Mouse (Mus musculus) midbrain, embryonic 12.5 days (tissue): Measurements from ENCODE around the gene Fer. TPM values are rescaled to one million over a fixed set of nuclear protein-coding genes. Genes with fewer than 3 reads are reported as not detected.

Experiments used
- ATAC-seq: fragments of 200-750 bp; cut with Nextera tagmentation; 2 replicates; pipeline ENCODE4 v1.8.0; 2017; ENCODE audit warnings: low read depth, moderate TSS enrichment, moderate library complexity; ENCODE audit not compliant: low FRiP score
- H3K27ac ChIP-seq: fragments of 300-500 bp; sonication (generic); replicated peaks from 2 replicates; pipeline ENCODE4 v1.5.1; 2016; ENCODE audit warnings: mild to moderate bottlenecking
- H3K27me3 ChIP-seq: fragments of 300-500 bp; sonication (generic); 2 replicates; pipeline ENCODE4 v1.6.1; 2016; ENCODE audit warnings: mild to moderate bottlenecking
- H3K36me3 ChIP-seq: fragments of 300-500 bp; sonication (generic); 2 replicates; pipeline ENCODE4 v1.6.1; 2016
- H3K4me1 ChIP-seq: fragments of 300-500 bp; sonication (generic); 2 replicates; pipeline ENCODE4 v1.6.1; 2016
- H3K4me2 ChIP-seq: fragments of 300-500 bp; sonication (generic); replicated peaks from 2 replicates; pipeline ENCODE4 v1.6.1; 2016; ENCODE audit warnings: mild to moderate bottlenecking, moderate library complexity
- H3K4me3 ChIP-seq: fragments of 300-500 bp; sonication (generic); 2 replicates; pipeline ENCODE4 v1.5.1; 2016; ENCODE audit warnings: mild to moderate bottlenecking
- H3K9ac ChIP-seq: fragments of 300-500 bp; sonication (generic); replicated peaks from 2 replicates; pipeline ENCODE4 v1.6.1; 2016; ENCODE audit warnings: mild to moderate bottlenecking, moderate library complexity
- H3K9me3 ChIP-seq: fragments of 300-500 bp; sonication (generic); 2 replicates; pipeline ENCODE4 v1.6.1; 2016; ENCODE audit warnings: mild to moderate bottlenecking
- WGBS: fragments of 180-500 bp; shearing (Covaris S2); methylation state at CpG from one replicate; pipeline ENCODE4 v1.1.7; 2016; 5-methylcytosine and 5-hydroxymethylcytosine counted together
- polyA plus RNA-seq: library from polyadenylated mRNA; unstranded; fragments of >200 nt; fragmentation: Nextera tagmentation; extraction: Ambion mirVana; gene quantifications from 2 replicates; pipeline ENCODE4 v1.2.1, GENCODE M21; 2016

Gene Fer
- polyA plus RNA-seq, 1 experiment from 2014 or later, result 29.4 TPM

DNA sequence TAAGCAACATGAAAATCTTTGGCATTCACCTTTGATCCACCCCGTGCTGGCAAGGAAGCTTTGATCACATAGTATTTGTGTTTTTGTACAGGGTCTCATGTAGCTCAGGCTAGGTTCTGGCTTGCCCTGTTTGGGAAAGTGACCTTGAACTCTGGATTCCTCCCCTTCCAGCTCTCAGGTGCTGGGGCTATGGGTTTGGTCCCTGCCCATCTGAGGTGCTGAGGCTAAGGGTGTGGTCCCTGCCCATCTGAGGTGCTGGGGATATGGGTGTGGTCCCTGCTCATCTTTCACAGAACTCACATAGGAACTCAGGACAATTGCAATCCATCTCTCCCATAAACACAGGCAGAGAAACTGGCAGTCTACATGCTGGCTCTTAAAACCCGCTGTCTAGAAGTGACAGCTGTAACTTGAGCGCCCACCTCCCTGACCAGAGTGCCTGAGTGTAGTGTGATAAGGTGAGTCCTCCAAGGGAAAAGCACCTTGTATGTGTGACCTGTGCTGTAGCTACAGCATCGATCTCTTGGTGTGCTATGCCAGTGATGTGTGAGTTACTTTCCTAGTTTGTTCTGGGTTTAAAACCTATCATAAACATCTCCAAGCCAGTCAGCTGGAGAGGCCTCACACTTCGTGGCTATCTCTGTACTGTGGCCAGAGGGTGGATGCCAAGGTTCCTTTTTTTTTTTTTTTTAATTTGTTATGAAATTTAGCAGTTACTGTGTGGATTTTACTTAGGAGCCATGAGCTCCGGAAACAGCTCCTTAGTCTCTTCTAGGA lies 236.7 kb downstream of the Fer start:
- H3K27ac ChIP-seq, result no peak overlapping the region
- peaks cover 11% of the 10 kb centered on the region for H3K4me1 ChIP-seq
- H3K9me3 ChIP-seq, result no peaks in the 10 kb centered on the region
- no peaks in the 10 kb centered on the region for H3K36me3 ChIP-seq
- ATAC-seq, result no peak
- no peak overlapping the region for H3K4me2 ChIP-seq
- no peak overlapping the region for H3K9ac ChIP-seq
- WGBS, result 85% methylated on average over 6 of the region's 6 CpGs
- no peaks in the 10 kb centered on the region for H3K27me3 ChIP-seq
- H3K4me3 ChIP-seq, result no peak overlapping the region

DNA sequence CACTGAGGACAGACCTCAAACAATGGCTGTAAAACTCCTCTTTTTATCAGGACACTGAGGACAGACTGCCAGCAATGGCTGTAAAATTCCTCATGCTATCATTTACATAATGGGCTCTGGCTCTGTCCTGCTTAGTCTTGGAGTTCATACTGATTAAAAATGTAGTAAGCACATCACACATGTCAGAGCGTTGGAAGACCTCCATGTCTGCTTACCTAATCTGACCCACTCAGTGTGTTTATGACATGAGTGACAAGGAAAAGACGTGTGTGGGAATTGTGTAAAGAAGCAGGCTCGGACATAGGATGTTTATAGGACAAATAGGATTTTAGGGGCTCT lies 237.3 kb downstream of the Fer start:
- Histone ChIP-seq H3K9ac (no peak overlapping the region), H3K4me1 (peaks cover 11% of the 10 kb centered on the region), H3K36me3 (no peaks in the 10 kb centered on the region), H3K4me2 (no peak overlapping the region), H3K9me3 (no peaks in the 10 kb centered on the region), H3K27me3 (no peaks in the 10 kb centered on the region), H3K27ac (no peak overlapping the region), H3K4me3 (no peak overlapping the region)
- WGBS, result 73% methylated on average over 3 of the region's 3 CpGs
- ATAC-seq, result no peak

DNA sequence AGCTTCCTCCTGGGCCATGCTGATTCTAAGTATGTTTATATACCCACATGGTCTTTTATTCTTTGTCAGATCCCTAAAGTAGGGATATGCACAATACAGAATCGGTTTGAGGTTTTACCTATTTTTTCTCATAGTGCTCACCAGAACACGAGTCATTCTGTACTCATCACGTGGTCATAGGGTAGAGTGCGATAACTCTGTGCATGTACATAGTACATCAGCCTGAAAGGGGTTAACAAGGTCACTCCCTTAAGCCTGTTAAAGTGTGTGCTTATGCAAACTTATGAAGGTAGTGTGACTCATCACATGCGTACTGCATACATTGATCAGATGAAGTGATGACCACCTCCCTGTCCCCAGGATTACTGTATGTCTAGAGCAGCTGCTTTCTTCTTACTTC lies 245.9 kb downstream of the Fer start:
- no peak overlapping the region for H3K4me2 ChIP-seq
- peak; percentile 12; the same call in 1 of the 2 replicates for ATAC-seq
- no peak overlapping the region for H3K27ac ChIP-seq
- no peaks in the 10 kb centered on the region for H3K4me1 ChIP-seq
- H3K27me3 ChIP-seq, result no peaks in the 10 kb centered on the region
- H3K36me3 ChIP-seq, result no peaks in the 10 kb centered on the region
- no peaks in the 10 kb centered on the region for H3K9me3 ChIP-seq
- H3K4me3 ChIP-seq, result no peak overlapping the region
- no peak overlapping the region for H3K9ac ChIP-seq
- WGBS, result 89% methylated on average over 5 of the region's 5 CpGs

DNA sequence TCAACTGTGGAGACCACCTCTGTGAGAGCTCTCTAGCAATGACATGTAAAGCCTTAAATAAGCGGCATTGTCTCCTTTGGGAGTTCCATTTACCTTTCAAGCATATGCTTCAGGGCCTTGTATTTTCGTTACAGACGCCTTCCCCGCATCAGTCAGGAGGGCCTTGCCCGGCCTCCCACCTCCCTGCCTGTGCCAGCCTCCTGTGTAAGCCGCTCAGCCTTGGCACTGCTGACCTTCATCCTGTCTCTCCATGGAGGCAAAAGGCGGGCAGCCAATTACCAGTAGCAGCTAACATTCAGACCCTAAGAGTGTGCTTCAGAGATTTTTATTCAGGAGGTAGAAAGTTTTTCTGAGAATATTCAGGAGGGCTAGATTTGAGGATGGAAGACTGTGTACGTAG lies 247.0 kb downstream of the Fer start:
- H3K27me3 ChIP-seq, result no peaks in the 10 kb centered on the region
- no peak overlapping the region for H3K9ac ChIP-seq
- H3K4me2 ChIP-seq, result no peak overlapping the region
- no peaks in the 10 kb centered on the region for H3K36me3 ChIP-seq
- no peaks in the 10 kb centered on the region for H3K9me3 ChIP-seq
- no peak overlapping the region for H3K27ac ChIP-seq
- H3K4me1 ChIP-seq, result no peaks in the 10 kb centered on the region
- WGBS, result 72% methylated on average over 8 of the region's 8 CpGs
- no peak for ATAC-seq
- H3K4me3 ChIP-seq, result no peak overlapping the region

DNA sequence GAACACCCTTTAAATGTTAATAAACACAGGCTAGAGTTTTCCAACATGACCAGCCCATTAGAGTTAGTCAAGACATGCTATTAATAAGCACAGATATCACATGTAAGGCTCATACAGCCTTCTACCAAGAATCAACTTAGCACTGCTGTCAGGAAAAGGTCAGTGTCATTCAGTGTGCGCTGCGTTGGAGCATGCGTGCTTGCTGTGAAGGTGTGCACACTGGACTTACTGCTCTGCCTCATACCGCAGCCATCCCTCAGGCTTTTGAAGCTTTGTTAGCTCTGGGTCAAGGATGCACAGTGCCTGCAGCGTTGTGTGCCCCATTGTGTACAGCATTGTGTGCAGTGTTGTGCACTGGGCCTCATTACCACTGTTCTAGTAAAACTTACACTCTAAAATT lies 250.8 kb downstream of the Fer start:
- H3K4me2 ChIP-seq, result no peak overlapping the region
- no peak for ATAC-seq
- H3K4me3 ChIP-seq, result no peak overlapping the region
- no peaks in the 10 kb centered on the region for H3K27me3 ChIP-seq
- H3K36me3 ChIP-seq, result no peaks in the 10 kb centered on the region
- H3K4me1 ChIP-seq, result no peaks in the 10 kb centered on the region
- H3K27ac ChIP-seq, result no peak overlapping the region
- H3K9ac ChIP-seq, result no peak overlapping the region
- H3K9me3 ChIP-seq, result no peaks in the 10 kb centered on the region
- WGBS, result 91% methylated on average over 5 of the region's 5 CpGs

DNA sequence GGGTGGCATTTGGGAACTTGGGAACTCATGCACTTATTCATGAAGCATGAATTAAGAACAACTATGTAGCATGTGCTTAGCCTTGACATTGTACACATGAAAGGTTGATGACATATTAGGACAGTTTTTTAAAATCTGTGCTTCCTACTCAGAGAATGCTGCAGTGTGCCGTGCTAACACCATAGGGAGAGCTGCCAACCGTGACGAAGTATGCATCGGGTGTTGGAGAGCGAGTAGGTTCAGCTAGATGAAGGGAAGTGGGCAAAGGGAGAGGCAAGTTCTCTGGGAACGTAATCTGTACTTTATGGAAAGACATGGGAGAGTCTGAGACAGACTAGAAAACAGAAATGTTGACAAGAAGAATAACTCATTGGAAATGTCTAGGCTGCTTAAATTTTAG lies 253.9 kb downstream of the Fer start:
- 73% methylated on average over 6 of the region's 6 CpGs for WGBS
- Histone ChIP-seq H3K36me3 (no peaks in the 10 kb centered on the region), H3K27me3 (no peaks in the 10 kb centered on the region), H3K4me2 (no peak overlapping the region), H3K9me3 (no peaks in the 10 kb centered on the region), H3K27ac (no peak overlapping the region), H3K4me1 (no peaks in the 10 kb centered on the region), H3K9ac (no peak overlapping the region), H3K4me3 (no peak overlapping the region)
- no peak for ATAC-seq

DNA sequence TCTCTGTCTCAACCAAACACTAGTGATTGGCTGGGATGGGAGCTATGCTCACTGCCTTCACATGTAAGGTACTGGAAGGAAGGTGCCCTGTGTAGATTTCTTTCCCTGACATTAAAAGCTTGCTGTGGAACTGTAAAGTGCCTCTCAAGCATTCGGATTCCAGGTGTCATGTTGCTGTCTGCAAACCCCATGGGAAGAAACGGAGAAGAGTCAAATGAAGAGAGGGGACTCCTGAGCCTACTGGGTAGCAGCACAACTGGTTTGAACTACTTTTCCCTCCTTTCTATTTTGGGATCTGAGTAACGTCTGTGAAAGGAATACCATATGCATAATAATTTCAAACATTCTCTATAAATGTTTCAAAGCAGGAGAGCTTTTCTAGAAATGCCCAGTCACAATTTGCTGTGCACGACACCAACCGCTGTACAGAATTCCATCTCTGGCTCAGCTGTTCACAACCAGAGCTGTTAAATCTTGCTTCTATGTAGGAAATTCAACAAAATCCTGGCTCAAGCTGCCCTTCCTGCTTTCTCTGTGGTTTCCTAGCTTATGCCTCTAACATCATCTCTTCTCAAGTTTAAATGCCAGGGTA lies 256.9 kb downstream of the Fer start:
- no peak for ATAC-seq
- Histone ChIP-seq H3K4me2 (no peak overlapping the region), H3K27me3 (no peaks in the 10 kb centered on the region), H3K9me3 (no peaks in the 10 kb centered on the region), H3K4me3 (no peak overlapping the region), H3K9ac (no peak overlapping the region), H3K27ac (no peak overlapping the region), H3K4me1 (no peaks in the 10 kb centered on the region), H3K36me3 (no peaks in the 10 kb centered on the region)
- 86% methylated on average over 5 of the region's 5 CpGs for WGBS

DNA sequence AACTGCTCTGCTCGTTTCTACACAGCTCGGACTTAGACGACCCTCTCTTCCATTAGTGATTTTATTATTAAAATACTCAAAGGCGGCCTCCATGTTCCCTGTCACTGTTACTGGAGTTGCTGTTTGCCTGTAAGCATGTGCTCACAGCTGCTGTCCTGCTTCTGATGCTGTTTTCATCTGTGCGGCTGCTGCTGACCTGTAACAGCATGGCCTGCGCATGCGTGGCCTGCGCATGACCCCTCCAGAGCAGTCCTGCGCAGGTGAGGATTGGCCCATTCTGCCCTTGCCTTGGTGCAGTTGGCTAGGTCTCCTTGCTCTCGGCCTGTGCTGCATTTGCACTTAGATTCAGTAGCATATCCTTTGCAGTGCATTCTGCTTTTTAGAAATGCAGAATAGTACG lies 259.7 kb downstream of the Fer start:
- H3K4me3 ChIP-seq, result no peak overlapping the region
- no peak overlapping the region for H3K4me2 ChIP-seq
- WGBS, result 94% methylated on average over 11 of the region's 11 CpGs
- no peak overlapping the region for H3K9ac ChIP-seq
- ATAC-seq, result no peak
- H3K9me3 ChIP-seq, result no peaks in the 10 kb centered on the region
- no peak overlapping the region for H3K27ac ChIP-seq
- no peaks in the 10 kb centered on the region for H3K4me1 ChIP-seq
- no peaks in the 10 kb centered on the region for H3K36me3 ChIP-seq
- H3K27me3 ChIP-seq, result no peaks in the 10 kb centered on the region

DNA sequence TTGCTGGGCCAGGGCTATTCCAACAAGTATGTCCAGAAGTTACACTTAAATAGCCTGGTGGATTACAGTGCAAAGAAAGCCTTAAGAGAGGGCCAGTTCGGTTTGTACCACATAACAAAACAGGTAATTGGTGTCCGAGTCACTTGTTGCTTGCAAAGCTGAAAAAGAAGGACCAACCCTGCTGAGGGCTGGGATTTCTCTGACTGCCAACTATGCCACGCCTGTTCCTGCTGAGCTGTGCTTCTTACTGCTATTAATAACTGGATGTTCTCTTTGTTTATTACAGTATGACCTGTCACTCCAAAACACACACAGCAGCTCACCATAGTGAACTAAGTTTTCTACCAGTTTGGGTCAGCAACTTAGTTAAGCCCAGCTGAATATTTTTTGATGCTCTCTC lies 260.9 kb downstream of the Fer start:
- ATAC-seq, result no peak
- Histone ChIP-seq H3K36me3 (no peaks in the 10 kb centered on the region), H3K4me2 (no peak overlapping the region), H3K27me3 (no peaks in the 10 kb centered on the region), H3K9ac (no peak overlapping the region), H3K4me3 (no peak overlapping the region), H3K4me1 (no peaks in the 10 kb centered on the region), H3K9me3 (no peaks in the 10 kb centered on the region), H3K27ac (no peak overlapping the region)
- 75% methylated on average over 3 of the region's 3 CpGs for WGBS

DNA sequence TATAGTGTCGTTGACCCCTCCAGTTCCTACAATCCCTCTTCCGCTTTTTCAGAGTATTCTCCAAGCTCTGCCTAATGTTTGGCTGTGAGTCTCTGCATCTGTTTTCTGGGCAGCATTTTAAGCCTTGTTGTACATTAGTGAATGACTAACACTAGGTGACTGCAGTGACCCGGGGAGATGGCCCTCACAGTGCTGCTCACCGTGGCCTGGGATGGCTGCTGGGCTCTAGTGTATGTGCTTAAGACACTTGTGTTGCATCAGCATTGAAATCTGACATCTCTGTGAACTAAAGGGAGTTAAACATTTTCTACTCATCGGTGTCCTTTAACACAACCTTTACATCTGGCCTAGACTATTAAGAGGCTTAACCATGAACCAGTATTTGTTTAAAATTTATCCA lies 264.0 kb downstream of the Fer start:
- ATAC-seq, result no peak
- 94% methylated on average over 5 of the region's 5 CpGs for WGBS
- Histone ChIP-seq H3K4me2 (no peak overlapping the region), H3K27me3 (no peaks in the 10 kb centered on the region), H3K36me3 (no peaks in the 10 kb centered on the region), H3K4me3 (no peak overlapping the region), H3K9me3 (no peaks in the 10 kb centered on the region), H3K27ac (no peak overlapping the region), H3K9ac (no peak overlapping the region), H3K4me1 (no peaks in the 10 kb centered on the region)

DNA sequence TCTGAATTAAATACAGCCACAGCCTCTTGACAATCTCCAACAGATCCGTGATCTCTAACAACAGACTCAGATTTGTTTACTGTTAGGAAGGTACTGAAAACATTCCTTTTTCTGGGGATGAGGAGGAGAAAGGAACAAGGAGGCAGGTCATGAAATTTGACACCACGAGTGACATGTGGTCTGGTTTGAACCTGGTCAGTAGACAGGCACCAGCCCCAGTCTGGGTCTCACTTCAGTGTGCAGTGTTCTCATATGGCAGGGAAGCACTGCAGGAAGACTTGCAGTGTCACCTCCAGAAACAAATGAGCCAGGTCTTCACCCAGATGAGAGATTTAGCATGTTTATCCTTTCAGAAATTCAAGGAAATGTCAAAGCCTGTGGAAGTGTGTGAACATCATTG lies 266.9 kb downstream of the Fer start:
- Histone ChIP-seq H3K9ac (no peak overlapping the region), H3K4me3 (no peak overlapping the region), H3K27me3 (no peaks in the 10 kb centered on the region), H3K27ac (no peak overlapping the region), H3K4me1 (no peaks in the 10 kb centered on the region), H3K36me3 (no peaks in the 10 kb centered on the region), H3K9me3 (no peaks in the 10 kb centered on the region), H3K4me2 (no peak overlapping the region)
- no peak for ATAC-seq
- 69% methylated on average over 2 of the region's 2 CpGs for WGBS

DNA sequence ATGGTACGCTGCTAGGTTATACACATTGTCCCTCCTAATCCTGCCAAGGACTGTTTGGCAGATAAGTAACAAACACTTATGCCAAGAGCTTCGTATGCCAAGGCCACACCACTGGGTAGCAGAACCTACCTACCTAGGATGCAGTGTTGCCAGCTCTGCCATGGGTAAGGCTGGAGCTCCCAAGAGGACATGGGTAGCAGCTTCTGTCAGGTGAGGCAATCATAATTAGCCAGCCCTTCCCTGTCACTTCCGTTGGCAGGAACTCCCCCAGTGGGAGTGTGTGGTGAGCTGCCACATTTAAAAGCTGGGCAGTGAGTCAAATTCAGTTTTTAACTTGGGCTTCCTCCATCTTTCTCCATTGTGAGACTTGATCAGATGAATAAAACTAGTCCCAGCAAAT lies 267.5 kb downstream of the Fer start:
- Histone ChIP-seq H3K36me3 (no peaks in the 10 kb centered on the region), H3K4me3 (no peak overlapping the region), H3K27me3 (no peaks in the 10 kb centered on the region), H3K27ac (no peak overlapping the region), H3K9ac (no peak overlapping the region), H3K4me2 (no peak overlapping the region), H3K9me3 (no peaks in the 10 kb centered on the region), H3K4me1 (no peaks in the 10 kb centered on the region)
- WGBS, result 75% methylated on average over 3 of the region's 3 CpGs
- ATAC-seq, result no peak

DNA sequence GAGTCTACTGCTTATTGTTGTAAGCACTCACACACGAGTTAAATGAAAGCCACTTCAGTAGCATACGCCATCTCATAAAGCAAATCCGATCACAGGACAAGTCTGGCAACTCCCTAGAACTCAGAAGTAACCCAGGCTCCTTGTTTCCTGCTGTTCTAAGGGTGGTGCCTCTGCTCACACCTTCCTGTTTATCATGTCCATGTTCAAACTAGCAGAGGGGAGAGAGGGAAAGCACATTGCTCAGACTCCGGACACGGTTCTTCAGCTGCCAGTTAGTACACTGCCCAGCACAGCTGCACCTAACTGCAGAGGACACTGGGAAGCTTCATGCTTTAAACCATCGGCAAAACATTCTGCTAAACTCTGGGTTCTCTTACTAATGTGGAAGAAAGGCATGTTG lies 269.3 kb downstream of the Fer start:
- Histone ChIP-seq H3K4me3 (no peak overlapping the region), H3K4me1 (no peaks in the 10 kb centered on the region), H3K27me3 (no peaks in the 10 kb centered on the region), H3K27ac (no peak overlapping the region), H3K9ac (no peak overlapping the region), H3K9me3 (no peaks in the 10 kb centered on the region), H3K36me3 (no peaks in the 10 kb centered on the region), H3K4me2 (no peak overlapping the region)
- WGBS, result 87% methylated on average over 6 of the region's 6 CpGs
- no peak for ATAC-seq
